Mouse (Mus musculus): Measurements from ENCODE around the gene Golph3. TPM values are rescaled to one million over a fixed set of nuclear protein-coding genes. Genes with fewer than 3 reads are reported as not detected.

Golph3 gene
- polyA plus RNA-seq, 1 experiment: 91.2 TPM

DNA sequence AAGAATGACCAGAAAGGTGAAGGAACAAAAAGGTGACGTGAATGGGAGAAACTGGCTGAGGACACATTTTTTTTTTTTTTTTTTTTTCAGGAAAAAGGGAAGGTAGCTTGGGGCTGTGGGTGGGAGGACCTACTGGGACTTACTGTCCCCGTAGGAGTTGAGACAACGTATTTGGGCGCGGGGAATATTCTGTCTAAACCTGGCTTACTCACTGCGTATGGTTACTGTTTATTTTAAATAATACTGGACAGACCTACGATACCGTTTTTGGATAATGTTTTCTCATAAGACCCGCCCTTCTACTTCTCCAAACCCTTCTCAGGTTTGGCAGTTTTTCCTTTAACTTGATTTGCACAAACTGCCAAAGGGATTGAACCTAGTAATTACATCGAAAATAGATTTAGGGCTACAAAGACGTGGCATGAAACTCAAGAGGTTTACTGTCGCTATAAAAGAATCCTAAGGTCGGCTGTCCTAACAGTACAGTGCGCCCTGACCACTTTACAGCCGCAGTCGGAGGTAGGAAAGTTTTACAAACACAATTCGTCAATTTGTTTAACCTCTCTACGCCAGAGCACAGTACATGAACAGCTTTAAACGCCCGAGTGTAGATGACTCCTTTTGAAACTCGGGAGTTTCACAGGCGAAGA is 684 bp upstream of the Golph3 start:
- H3K4me3 ChIP-seq (replicated peaks; ENCODE audit: insufficient read depth, low read depth, low read length): peak overlapping the region; percentile 84
- DNase-seq: no peak
- H3K4me1 ChIP-seq (ENCODE audit: control insufficient read depth, insufficient read depth, low read length): peaks cover 6% of the 10 kb centered on the region
- WGBS: 6% methylated on average over 22 of the region's 22 CpGs
- no peak overlapping the region for H3K27ac ChIP-seq (ENCODE audit: insufficient read depth, low read length)
- no peaks in the 10 kb centered on the region for H3K27me3 ChIP-seq (ENCODE audit: control insufficient read depth, insufficient read depth, low read length)
- TF ChIP-seq POLR2A (IDR thresholded peaks at IDR 0.05; ENCODE audit: borderline replicate concordance, insufficient read depth, low read length) (no peak), CTCF (IDR thresholded peaks at IDR 0.05; ENCODE audit: borderline replicate concordance, insufficient read depth, low read depth, low read length) (no peak)

DNA sequence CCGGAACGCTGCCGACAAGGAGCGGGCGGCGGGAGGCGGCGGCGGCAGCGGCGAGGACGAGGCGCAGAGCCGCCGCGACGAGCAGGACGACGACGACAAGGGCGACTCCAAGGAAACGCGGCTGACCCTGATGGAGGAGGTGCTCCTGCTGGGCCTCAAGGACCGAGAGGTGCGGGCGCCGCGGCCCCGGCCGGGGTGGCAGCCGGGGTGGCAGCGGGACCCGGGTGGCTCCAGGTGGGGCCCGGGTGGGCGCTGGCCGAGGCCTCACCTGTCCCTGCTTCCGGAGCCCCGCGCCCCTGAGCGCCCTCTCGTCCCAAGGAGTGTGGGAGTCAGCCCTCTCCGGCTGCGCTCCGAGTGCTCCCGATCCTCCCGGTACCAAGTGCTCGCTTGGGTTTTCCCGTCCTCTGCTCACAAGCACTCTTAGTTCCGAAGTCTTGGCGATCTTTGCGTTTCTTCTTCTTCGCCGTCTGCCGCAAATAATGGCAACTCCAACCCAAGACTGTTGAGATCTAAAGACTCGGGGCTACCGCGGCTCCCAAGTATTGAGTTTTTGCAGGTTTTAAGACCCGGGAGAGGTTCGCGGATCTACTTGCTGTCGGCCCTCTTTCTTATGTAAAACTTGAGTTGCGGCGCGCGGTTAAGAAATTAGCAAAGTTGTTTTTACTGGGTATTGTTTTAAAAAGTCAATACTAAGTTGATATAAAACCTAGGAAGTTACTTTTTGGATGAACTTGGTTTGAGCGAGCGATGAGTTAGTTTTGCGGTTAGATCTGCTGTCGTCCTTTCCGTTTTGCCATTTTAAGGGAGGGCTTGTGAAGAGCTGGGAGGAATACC is 755 bp downstream of the Golph3 start, which contains the start of gene 1810049J17Rik:
Gene 1810049J17Rik, minus strand, starts transcription at position 112 of the 834 bp plus-strand sequence.
- peak within 1 kb of the TSS; percentile 92 for H3K27ac ChIP-seq (ENCODE audit: insufficient read depth, low read length)
- peaks cover 10% of the 10 kb centered on the region for H3K4me1 ChIP-seq (ENCODE audit: control insufficient read depth, insufficient read depth, low read length)
- DNase-seq: no peak
- H3K4me3 ChIP-seq (replicated peaks; ENCODE audit: insufficient read depth, low read depth, low read length): peak within 1 kb of the TSS; percentile 84
- no peaks in the 10 kb centered on the region for H3K27me3 ChIP-seq (ENCODE audit: control insufficient read depth, insufficient read depth, low read length)
- TF ChIP-seq CTCF (IDR thresholded peaks at IDR 0.05; ENCODE audit: borderline replicate concordance, insufficient read depth, low read depth, low read length): no peak
- no peak for TF ChIP-seq POLR2A (IDR thresholded peaks at IDR 0.05; ENCODE audit: borderline replicate concordance, insufficient read depth, low read length)
- under 1% methylated on average over 70 of the region's 70 CpGs for WGBS

DNA sequence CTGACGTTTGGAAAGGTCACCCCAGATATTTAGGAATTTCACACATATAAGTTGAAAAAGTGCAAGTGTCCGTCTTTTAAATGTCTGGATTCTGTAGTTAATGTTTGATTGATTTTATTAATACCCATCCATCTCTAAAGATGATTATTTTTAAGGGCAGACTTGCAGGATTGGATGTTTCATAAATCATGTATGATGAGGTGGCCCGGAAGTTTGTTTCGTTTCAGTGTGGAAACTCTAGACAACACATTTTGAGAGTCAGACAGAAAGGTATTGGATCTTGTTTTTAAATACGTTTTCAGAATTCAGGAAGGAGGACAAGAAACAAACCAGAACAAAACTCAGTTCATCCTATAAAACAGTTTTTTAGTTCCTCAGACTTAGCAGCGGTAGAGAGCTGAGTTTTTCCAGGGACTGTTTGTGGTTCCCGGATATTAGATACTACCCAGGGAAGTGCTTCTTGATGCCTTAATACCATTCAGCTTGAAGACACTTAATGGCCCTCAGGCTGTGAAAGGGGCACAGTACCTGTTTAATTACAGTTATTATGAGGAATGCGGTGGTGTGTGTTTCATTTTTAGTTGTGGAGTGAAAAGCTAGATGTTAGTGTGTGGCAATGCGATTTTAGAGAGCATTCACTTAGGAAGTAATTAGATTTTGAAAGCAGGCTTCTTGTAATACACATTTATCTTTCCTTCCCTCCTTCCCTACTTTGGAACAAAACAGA is 1.6 kb downstream of the Golph3 start:
- TF ChIP-seq CTCF (IDR thresholded peaks at IDR 0.05; ENCODE audit: borderline replicate concordance, insufficient read depth, low read depth, low read length) (no peak), POLR2A (IDR thresholded peaks at IDR 0.05; ENCODE audit: borderline replicate concordance, insufficient read depth, low read length) (no peak)
- 11% methylated on average over 9 of the region's 9 CpGs for WGBS
- no peak for DNase-seq
- Histone ChIP-seq H3K27ac (ENCODE audit: insufficient read depth, low read length) (no peak overlapping the region), H3K4me1 (ENCODE audit: control insufficient read depth, insufficient read depth, low read length) (peaks cover 10% of the 10 kb centered on the region), H3K4me3 (replicated peaks; ENCODE audit: insufficient read depth, low read depth, low read length) (peak overlapping the region; percentile 84), H3K27me3 (ENCODE audit: control insufficient read depth, insufficient read depth, low read length) (no peaks in the 10 kb centered on the region)

DNA sequence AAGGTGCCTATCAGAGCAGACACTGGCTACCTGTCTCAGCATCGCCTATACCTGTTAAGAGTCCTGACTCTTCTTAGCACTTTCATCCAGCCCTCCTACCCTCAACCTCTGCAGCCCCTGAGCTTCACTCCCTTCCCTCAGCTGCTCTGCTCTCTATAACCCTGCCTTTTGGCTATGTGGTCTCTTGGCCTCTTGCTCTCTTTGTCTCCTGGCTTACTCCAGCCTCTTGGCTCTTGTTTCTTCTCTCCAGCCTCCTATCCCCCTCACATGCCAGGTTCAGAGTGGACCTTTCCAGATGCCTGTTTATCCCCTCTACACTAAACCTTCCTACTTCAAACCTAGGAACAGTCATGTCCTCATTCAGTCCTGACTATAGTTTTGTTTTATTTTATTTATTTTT is 3.1 kb downstream of the Golph3 start:
- H3K27ac ChIP-seq (ENCODE audit: insufficient read depth, low read length): no peak overlapping the region; the same call in 1 of the 2 replicates
- no peak for TF ChIP-seq POLR2A (IDR thresholded peaks at IDR 0.05; ENCODE audit: borderline replicate concordance, insufficient read depth, low read length)
- TF ChIP-seq CTCF (IDR thresholded peaks at IDR 0.05; ENCODE audit: borderline replicate concordance, insufficient read depth, low read depth, low read length): no peak
- H3K4me1 ChIP-seq (ENCODE audit: control insufficient read depth, insufficient read depth, low read length): peaks cover 10% of the 10 kb centered on the region
- H3K4me3 ChIP-seq (replicated peaks; ENCODE audit: insufficient read depth, low read depth, low read length): no peak overlapping the region
- no peaks in the 10 kb centered on the region for H3K27me3 ChIP-seq (ENCODE audit: control insufficient read depth, insufficient read depth, low read length)
- no peak for DNase-seq
- 79% methylated on average over 1 of the region's 1 CpGs for WGBS

DNA sequence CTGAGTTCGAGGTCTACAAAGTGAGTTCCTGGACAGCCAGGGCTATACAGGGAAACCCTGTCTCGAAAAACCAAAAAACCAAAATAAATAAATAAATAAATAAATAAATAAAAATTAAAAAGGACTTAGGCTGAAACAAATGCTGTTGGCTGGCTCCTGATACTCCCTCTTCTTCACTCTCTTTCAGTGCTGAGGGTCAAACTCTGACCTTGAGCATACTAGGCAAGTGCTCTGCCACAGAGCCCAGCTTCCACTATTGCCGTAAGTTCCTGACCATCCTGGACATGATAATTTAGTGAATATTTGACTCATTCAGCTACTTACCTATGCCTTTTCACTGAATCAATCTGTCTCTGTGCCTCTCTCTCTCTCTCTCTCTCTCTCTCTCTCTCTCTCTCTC is 9.1 kb downstream of the Golph3 start:
- Histone ChIP-seq H3K27ac (ENCODE audit: insufficient read depth, low read length) (no peak overlapping the region), H3K4me1 (ENCODE audit: control insufficient read depth, insufficient read depth, low read length) (peaks cover 13% of the 10 kb centered on the region), H3K4me3 (replicated peaks; ENCODE audit: insufficient read depth, low read depth, low read length) (no peak overlapping the region), H3K27me3 (ENCODE audit: control insufficient read depth, insufficient read depth, low read length) (no peaks in the 10 kb centered on the region)
- no peak for TF ChIP-seq POLR2A (IDR thresholded peaks at IDR 0.05; ENCODE audit: borderline replicate concordance, insufficient read depth, low read length)
- 86% methylated on average over 3 of the region's 3 CpGs for WGBS
- no peak for DNase-seq

DNA sequence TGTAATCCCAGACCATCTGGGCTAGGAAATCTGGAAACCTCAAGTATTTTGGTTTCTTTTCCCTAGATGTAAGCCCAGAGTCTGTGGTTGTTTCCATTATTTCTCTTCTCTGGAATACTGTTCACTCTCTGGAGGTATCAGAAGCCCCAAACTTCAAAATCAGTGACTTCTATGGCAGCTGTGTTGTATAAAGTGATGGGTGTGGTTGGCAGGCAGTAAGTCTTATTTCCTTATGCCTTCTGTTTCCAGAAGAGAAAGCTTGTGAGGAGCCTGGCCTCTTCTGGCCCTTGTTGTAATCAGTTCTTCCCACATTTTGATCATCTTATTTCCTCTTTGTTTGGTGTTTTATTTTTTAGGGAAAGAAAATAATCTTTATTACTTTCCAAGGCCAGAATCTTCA is 9.6 kb downstream of the Golph3 start:
- Histone ChIP-seq H3K27me3 (ENCODE audit: control insufficient read depth, insufficient read depth, low read length) (no peaks in the 10 kb centered on the region), H3K27ac (ENCODE audit: insufficient read depth, low read length) (no peak overlapping the region), H3K4me3 (replicated peaks; ENCODE audit: insufficient read depth, low read depth, low read length) (no peak overlapping the region), H3K4me1 (ENCODE audit: control insufficient read depth, insufficient read depth, low read length) (peaks cover 11% of the 10 kb centered on the region)
- DNase-seq: no peak
- TF ChIP-seq CTCF (IDR thresholded peaks at IDR 0.05; ENCODE audit: borderline replicate concordance, insufficient read depth, low read depth, low read length) (no peak), POLR2A (IDR thresholded peaks at IDR 0.05; ENCODE audit: borderline replicate concordance, insufficient read depth, low read length) (no peak)

DNA sequence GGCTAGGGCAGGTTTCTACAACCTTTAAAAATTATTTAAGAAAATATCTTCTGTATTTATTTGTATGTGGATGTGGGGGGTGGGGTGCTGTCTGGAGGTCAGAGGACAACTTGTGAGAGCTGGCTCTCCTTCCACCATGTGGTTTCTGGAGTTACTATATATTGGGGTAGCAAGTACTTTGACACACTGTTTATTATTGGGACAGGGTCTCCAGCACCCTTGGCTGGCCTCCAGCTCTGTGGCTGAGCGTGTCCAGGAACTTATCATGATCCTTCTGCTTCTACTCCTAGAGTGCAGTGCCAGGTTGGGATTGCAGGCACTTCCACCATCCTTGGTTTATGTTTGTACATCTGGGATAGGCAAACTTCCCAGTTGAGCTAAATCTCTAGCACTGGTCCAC is 10.1 kb downstream of the Golph3 start:
- 25% methylated on average over 1 of the region's 1 CpGs for WGBS
- Histone ChIP-seq H3K4me1 (ENCODE audit: control insufficient read depth, insufficient read depth, low read length) (peaks cover 11% of the 10 kb centered on the region), H3K27me3 (ENCODE audit: control insufficient read depth, insufficient read depth, low read length) (no peaks in the 10 kb centered on the region), H3K27ac (ENCODE audit: insufficient read depth, low read length) (no peak overlapping the region), H3K4me3 (replicated peaks; ENCODE audit: insufficient read depth, low read depth, low read length) (no peak overlapping the region)
- DNase-seq: no peak
- TF ChIP-seq CTCF (IDR thresholded peaks at IDR 0.05; ENCODE audit: borderline replicate concordance, insufficient read depth, low read depth, low read length) (no peak), POLR2A (IDR thresholded peaks at IDR 0.05; ENCODE audit: borderline replicate concordance, insufficient read depth, low read length) (no peak)
